Mouse (Mus musculus) hindbrain, postnatal 0 days (tissue): ENCODE measurements around the gene Eif6. TPM values are rescaled to one million over a fixed set of nuclear protein-coding genes. Genes with fewer than 3 reads are reported as not detected.

Source experiments
- ATAC-seq: fragments of 200-750 bp; cut with Nextera tagmentation; 2 replicates; pipeline ENCODE4 v1.8.0; 2017; ENCODE audit warnings: mild to moderate bottlenecking, moderate TSS enrichment, moderate library complexity
- DNase-seq: peaks from one replicate; pipeline ENCODE4 v3.0.0-alpha.2; 2015; ENCODE audit warnings: low spot score
- H3K27ac ChIP-seq: fragments of 300-500 bp; sonication (generic); 2 replicates; pipeline ENCODE4 v1.5.1; 2014; ENCODE audit warnings: mild to moderate bottlenecking
- H3K27me3 ChIP-seq: fragments of 300-500 bp; sonication (generic); 2 replicates; pipeline ENCODE4 v1.6.1; 2014; ENCODE audit warnings: low read length, mixed read lengths; ENCODE audit not compliant: insufficient read depth
- H3K36me3 ChIP-seq: fragments of 300-500 bp; sonication (generic); 2 replicates; pipeline ENCODE4 v1.6.1; 2014; ENCODE audit warnings: low read length, mixed read lengths; ENCODE audit not compliant: insufficient read depth
- H3K4me1 ChIP-seq: fragments of 300-500 bp; sonication (generic); 2 replicates; pipeline ENCODE4 v1.6.1; 2014; ENCODE audit warnings: antibody characterized with exemption, low read length, mixed read lengths; ENCODE audit not compliant: insufficient read depth
- H3K4me2 ChIP-seq: fragments of 300-500 bp; sonication (generic); 2 replicates; pipeline ENCODE4 v1.6.1; 2014; ENCODE audit warnings: low read depth, mild to moderate bottlenecking, low read length, moderate library complexity, mixed read lengths
- H3K4me3 ChIP-seq: fragments of 300-500 bp; sonication (generic); 2 replicates; pipeline ENCODE4 v1.5.1; 2014; ENCODE audit warnings: low read length
- H3K9ac ChIP-seq: fragments of 300-500 bp; sonication (generic); replicated peaks from 2 replicates; pipeline ENCODE4 v1.6.1; 2014; ENCODE audit warnings: mild to moderate bottlenecking, low read length, moderate library complexity, mixed read lengths
- H3K9me3 ChIP-seq: fragments of 300-500 bp; sonication (generic); 2 replicates; pipeline ENCODE4 v1.6.1; 2016; ENCODE audit warnings: low read length, mixed read lengths
- CTCF ChIP-seq: IDR thresholded peaks from 2 replicates; pipeline ENCODE4 v1.5.1; 2016; ENCODE audit warnings: antibody characterized with exemption, control low read depth, low read depth
- WGBS: fragments of 180-500 bp; shearing (Covaris S2); extraction: QIAGEN DNeasy Blood & Tissue Kit; methylation state at CpG from one replicate; pipeline ENCODE4 v1.1.7; 2014; 5-methylcytosine and 5-hydroxymethylcytosine counted together
- polyA plus RNA-seq: library from polyadenylated mRNA; unstranded; fragments of >200 nt; fragmentation: Nextera tagmentation; extraction: Ambion mirVana; gene quantifications from 2 replicates; pipeline ENCODE4 v1.2.1, GENCODE M21; 2015
- total RNA-seq: library from RNA; depleted of rRNA; stranded (reverse); fragments of >200 nt; gene quantifications from 2 replicates; pipeline ENCODE4 v1.2.3, GENCODE M21; 2014; rRNA removed

Gene Eif6
- total RNA-seq (105 and 110 TPM in 2 replicates), polyA plus RNA-seq (138 and 144 TPM in 2 replicates)

DNA sequence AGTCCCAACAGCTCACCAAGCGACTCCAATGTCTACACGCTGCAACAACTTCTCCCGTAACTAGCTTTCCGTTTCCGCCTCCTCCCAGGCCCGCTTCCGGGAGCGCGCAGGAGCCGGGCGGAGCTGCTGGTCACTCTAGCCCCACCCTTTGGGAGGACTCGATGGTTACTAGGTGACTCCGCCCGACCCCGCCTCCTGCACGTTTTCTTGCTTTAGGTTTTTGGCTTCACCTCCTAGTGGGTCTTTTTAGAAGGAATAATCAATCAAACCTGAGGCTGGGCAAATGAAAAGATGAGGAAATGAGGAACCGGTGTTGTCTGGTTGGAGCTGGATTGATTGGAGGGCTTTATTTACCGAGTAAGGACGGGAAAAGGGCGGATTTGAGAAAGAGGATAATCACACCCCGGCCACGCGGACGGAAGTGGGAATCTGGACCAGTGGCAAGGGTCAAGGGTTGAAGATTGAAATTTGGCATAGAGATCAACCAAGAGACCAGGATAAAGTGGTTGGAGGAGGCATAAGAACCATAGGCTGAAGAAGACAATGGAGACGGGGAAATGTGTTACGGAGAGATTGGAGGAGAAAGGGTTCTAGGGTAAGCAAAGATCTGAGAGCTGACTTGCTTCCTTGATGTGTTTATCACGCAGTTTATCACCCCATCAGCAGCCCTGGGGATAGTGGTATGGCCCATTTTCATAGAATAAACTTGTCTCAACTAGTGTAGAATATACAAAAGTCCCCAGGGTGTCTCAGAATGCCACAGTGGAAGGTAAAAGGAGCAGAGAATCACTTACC, at the start of gene Eif6:
Eif6 (minus strand) TSS at position 296 of the 795 bp plus-strand sequence.
- no peak for TF ChIP-seq CTCF
- Histone ChIP-seq H3K9me3 (no peaks in the 10 kb centered on the region), H3K4me2 (peak within 1 kb of the TSS; percentile 84), H3K4me3 (peak within 1 kb of the TSS; percentile 66), H3K27me3 (no peaks in the 10 kb centered on the region), H3K4me1 (peaks cover 5% of the 10 kb centered on the region; the same call in 1 of the 2 replicates), H3K36me3 (peaks cover 20% of the 10 kb centered on the region; the same call in 1 of the 2 replicates), H3K27ac (peak within 1 kb of the TSS; percentile 84), H3K9ac (peak within 1 kb of the TSS; percentile 74)
- DNase-seq (peak; percentile 95), ATAC-seq (peak; percentile 95)
- WGBS = 1% methylated on average over 27 of the region's 27 CpGs

DNA sequence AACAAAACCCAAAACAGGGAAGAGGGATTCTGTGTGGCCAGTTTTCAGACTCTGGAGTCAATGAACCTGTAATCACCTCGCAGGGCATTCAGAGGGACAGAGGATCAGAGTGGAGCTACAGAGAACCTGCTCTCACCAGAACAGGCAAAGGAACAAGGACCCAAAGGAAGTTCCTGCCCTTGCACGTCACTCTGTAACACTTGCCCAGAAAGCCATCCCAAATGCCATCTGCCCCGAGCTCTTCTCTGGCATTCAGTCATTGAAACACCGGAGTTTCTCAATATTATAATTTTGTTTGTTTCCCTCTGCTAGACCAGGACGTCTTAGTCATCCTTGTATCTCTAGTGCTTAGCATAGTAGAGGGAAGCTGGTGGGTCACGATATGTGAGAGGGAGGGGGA, 46.9 kb upstream of the Eif6 start:
- Histone ChIP-seq H3K9me3 (no peaks in the 10 kb centered on the region), H3K4me2 (no peak overlapping the region), H3K4me1 (0 out of 2 replicates have a peak, but pooled peaks cover 4% of the 10 kb centered on the region), H3K27me3 (no peaks in the 10 kb centered on the region), H3K27ac (no peak overlapping the region), H3K4me3 (no peak overlapping the region), H3K36me3 (peaks cover 19% of the 10 kb centered on the region), H3K9ac (no peak overlapping the region)
- WGBS = 77% methylated on average over 6 of the region's 6 CpGs
- no peak for ATAC-seq
- no peak for DNase-seq
- TF ChIP-seq CTCF = no peak

DNA sequence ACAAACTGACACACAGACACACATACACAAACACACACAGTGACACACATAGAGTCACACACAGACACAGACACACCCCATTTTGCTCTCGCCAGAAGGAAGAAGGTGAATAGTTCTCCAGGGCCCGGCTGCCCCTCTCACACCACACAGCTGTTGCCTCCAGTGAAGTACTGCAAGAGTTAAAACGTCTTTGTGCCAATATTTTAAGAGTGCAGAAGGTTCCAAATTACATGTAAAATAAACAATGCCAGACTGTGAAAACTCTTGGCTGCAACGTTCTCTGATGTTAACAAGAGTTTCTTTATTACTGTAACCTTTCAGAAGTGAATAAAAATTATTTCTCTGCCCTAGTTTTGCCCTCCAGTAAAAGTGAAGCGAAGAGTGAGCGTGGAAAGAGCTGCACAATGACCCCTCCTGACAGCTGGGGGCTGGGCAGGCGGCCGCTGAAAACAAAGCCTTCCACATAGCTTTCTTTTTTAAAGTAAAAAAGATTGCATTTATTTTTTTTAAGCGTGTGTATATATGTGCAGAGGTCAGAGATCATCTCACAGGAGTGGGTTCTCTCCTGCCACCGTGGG, 46.3 kb upstream of the Eif6 start:
- no peak overlapping the region for H3K4me3 ChIP-seq
- H3K4me2 ChIP-seq = no peak overlapping the region
- H3K36me3 ChIP-seq = peaks cover 19% of the 10 kb centered on the region
- DNase-seq (no peak), ATAC-seq (no peak)
- WGBS = 46% methylated on average over 10 of the region's 10 CpGs
- no peak for TF ChIP-seq CTCF
- H3K27ac ChIP-seq = no peak overlapping the region
- no peaks in the 10 kb centered on the region for H3K9me3 ChIP-seq
- 0 out of 2 replicates have a peak, but pooled peaks cover 4% of the 10 kb centered on the region for H3K4me1 ChIP-seq
- H3K9ac ChIP-seq = no peak overlapping the region
- no peaks in the 10 kb centered on the region for H3K27me3 ChIP-seq

DNA sequence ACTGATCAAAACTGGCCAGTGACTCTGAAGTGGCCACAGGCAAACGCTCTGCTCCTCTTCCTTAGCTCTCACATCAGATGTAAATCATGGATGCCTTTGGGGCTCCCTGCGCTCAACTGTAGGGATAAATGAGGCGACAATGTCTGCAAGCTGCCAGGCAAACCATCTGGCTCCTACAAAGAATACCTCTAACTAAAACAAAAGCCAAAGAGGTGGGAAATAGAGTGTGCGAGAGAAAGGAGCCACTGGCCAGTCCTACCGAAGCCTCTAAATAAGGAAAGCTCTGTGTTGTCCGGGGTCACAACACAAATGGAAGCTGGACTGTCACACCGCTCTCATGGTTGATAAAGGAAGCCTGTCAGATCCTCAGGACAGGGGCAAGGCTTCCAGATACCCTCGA, 45.8 kb upstream of the Eif6 start:
- Histone ChIP-seq H3K36me3 (peaks cover 19% of the 10 kb centered on the region), H3K27ac (no peak overlapping the region), H3K4me2 (no peak overlapping the region), H3K9ac (no peak overlapping the region), H3K4me1 (0 out of 2 replicates have a peak, but pooled peaks cover 4% of the 10 kb centered on the region), H3K27me3 (no peaks in the 10 kb centered on the region), H3K4me3 (no peak overlapping the region), H3K9me3 (no peaks in the 10 kb centered on the region)
- WGBS = 48% methylated on average over 8 of the region's 8 CpGs
- no peak for ATAC-seq
- DNase-seq = no peak
- no peak for TF ChIP-seq CTCF

DNA sequence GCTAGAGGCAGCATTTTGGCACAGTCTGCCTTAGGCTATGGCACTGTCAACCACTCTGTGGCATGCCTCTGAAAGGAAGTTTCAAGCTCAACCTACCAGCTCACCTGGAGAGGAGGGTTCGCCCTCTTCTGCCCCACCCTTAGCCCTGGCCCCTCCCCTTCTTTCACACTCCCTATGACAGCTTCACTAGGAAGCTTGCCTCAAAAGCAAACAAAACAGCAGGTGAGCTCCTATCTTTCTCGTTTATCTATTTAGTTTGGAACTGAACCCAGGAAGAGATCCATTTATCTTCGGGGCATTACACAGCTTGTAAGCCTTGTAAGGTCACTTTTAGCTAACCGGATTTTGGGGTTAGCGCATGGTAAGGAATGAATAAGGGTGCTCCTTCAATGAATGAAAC, 43.0 kb upstream of the Eif6 start:
- 79% methylated on average over 5 of the region's 5 CpGs for WGBS
- 0 out of 2 replicates have a peak, but pooled peaks cover 4% of the 10 kb centered on the region for H3K4me1 ChIP-seq
- TF ChIP-seq CTCF = no peak
- no peak overlapping the region for H3K4me2 ChIP-seq
- H3K9me3 ChIP-seq = no peaks in the 10 kb centered on the region
- H3K9ac ChIP-seq = no peak overlapping the region
- DNase-seq (no peak), ATAC-seq (no peak)
- no peaks in the 10 kb centered on the region for H3K27me3 ChIP-seq
- H3K27ac ChIP-seq = no peak overlapping the region
- no peak overlapping the region for H3K4me3 ChIP-seq
- H3K36me3 ChIP-seq = no peaks in the 10 kb centered on the region

DNA sequence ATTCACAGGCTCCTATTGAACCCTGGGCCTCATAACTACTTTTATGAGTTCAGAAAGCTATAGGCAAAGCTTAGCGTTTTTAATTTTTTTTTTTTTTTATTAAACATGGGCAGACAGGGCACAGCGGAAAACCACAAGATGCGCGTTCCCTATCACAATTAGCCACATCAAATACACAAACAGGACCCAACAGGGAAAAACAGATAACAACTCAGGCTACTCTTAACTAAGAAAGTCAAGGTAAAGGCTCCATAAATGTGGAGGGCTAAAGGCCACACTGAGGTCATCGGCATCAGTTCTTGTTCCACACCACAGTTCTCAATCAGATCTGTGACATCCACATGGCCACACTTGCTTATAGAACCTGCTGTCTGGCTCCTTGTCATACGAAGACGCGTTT, 41.6 kb upstream of the Eif6 start:
- Histone ChIP-seq H3K4me2 (no peak overlapping the region), H3K9me3 (no peaks in the 10 kb centered on the region)

More for the DNA sequence above, 41.6 kb upstream of the Eif6 start:
- Histone ChIP-seq H3K9ac (no peak overlapping the region), H3K27ac (no peak overlapping the region), H3K4me3 (no peak overlapping the region), H3K4me1 (0 out of 2 replicates have a peak, but pooled peaks cover 4% of the 10 kb centered on the region), H3K36me3 (no peaks in the 10 kb centered on the region), H3K27me3 (no peaks in the 10 kb centered on the region)
- 95% methylated on average over 8 of the region's 8 CpGs for WGBS
- ATAC-seq = no peak
- no peak for DNase-seq
- no peak for TF ChIP-seq CTCF
